Mouse (Mus musculus) large intestine, adult 2 months (tissue): ENCODE measurements around the gene P2ry14. TPM values are rescaled to one million over a fixed set of nuclear protein-coding genes. Genes with fewer than 3 reads are reported as not detected.

ENCODE experiments used
- polyA plus RNA-seq: library from polyadenylated mRNA; depleted of rRNA; stranded (reverse); fragments of >200 nt; gene quantifications from 2 replicates; pipeline ENCODE4 v1.2.3, GENCODE M21; 2012; rRNA removed

The P2ry14 gene
- polyA plus RNA-seq, 1 experiment = 12.0 TPM

Other genes with a start within 250 kb of the P2ry14 start
- 0.14 and 0.49 TPM in 2 replicates for gene Med12l, start 147.8 kb downstream of the P2ry14 start, polyA plus RNA-seq
- 1.6 and 2.0 TPM in 2 replicates for gene Gpr171, start 51.8 kb downstream of the P2ry14 start, polyA plus RNA-seq
- not detected in 2 replicates for gene Gpr87, start 41.5 kb upstream of the P2ry14 start, polyA plus RNA-seq
- 1.7 and 2.9 TPM in 2 replicates for gene P2ry13, start 57.3 kb upstream of the P2ry14 start, polyA plus RNA-seq
- 1.1 and 2.5 TPM in 2 replicates for gene P2ry12, start 109.3 kb upstream of the P2ry14 start, polyA plus RNA-seq
- 0.79 and 1.7 TPM in 2 replicates for gene Igsf10, start 190.8 kb upstream of the P2ry14 start, polyA plus RNA-seq